In the genomic region with DNA sequence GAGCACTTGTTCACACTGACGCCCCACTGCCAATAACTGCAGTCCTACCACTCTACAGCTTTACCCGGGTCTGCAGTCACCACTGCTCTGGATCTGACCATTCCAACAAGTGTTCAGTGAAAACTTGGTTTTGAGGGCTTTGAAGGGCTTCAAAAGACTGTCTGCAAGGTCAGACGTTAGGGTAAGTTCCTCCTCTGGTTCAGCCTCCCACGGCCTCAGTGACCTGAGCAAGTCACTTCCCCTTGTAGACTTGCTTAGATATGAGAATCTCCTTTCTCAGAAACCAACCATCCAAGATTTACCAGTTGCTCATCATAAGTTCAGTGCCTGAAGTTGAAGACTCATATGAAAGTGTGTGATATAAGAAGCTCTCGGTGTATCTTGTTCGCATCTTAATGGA, we compare ENCODE assay signal across 33 mouse cellular contexts. TPM values are rescaled to one million over a fixed set of nuclear protein-coding genes. Genes with fewer than 3 reads are reported as not detected.
DNase-seq lines count a peak whose midpoint lies in the region; ATAC-seq lines count a peak whose summit lies in the region.
"Had no signal": no experiment of that assay in that cellular context is flagged by ENCODE, and none has a peak within 500 bp of the region (broad histone marks: within the 10 kb centered on the region; RNA-seq: fewer than 3 reads in every experiment).

No protein-coding gene starts in this region.

- no peaks in the 10 kb centered on the region for H3K36me3 ChIP-seq in heart, embryonic 12.5 days
- no peaks in the 10 kb centered on the region for H3K36me3 ChIP-seq in splenic B cell, adult 2 months (ENCODE audit: control insufficient read depth, insufficient read depth, low read length, poor library complexity, severe bottlenecking)
- no peaks in the 10 kb centered on the region for H3K36me3 ChIP-seq in midbrain, embryonic 10.5 days
- H3K36me3 ChIP-seq: embryonic facial prominence, embryonic 13.5 days; forebrain, embryonic 10.5 days; forebrain, embryonic 15.5 days; heart, embryonic 13.5 days; limb, embryonic 10.5 days; limb, embryonic 15.5 days; liver, embryonic 15.5 days; lung, embryonic 15.5 days; neural tube, embryonic 12.5 days had no signal

- no peaks in the 10 kb centered on the region for H3K4me1 ChIP-seq in heart, embryonic 12.5 days (replicated peaks)
- H3K4me1 ChIP-seq in midbrain, embryonic 10.5 days, result no peaks in the 10 kb centered on the region
- H3K4me1 ChIP-seq: embryonic facial prominence, embryonic 13.5 days; forebrain, embryonic 10.5 days; forebrain, embryonic 15.5 days; heart, embryonic 13.5 days; limb, embryonic 10.5 days; limb, embryonic 15.5 days; liver, embryonic 15.5 days; lung, embryonic 15.5 days; neural tube, embryonic 12.5 days had no signal

- no peak overlapping the region for H3K9ac ChIP-seq in heart, embryonic 12.5 days
- H3K9ac ChIP-seq: embryonic facial prominence, embryonic 13.5 days; forebrain, embryonic 15.5 days; heart, embryonic 13.5 days; hindbrain, embryonic 14.5 days; limb, embryonic 15.5 days; liver, embryonic 15.5 days; lung, embryonic 15.5 days; neural tube, embryonic 12.5 days had no signal

- H3K4me2 ChIP-seq in heart, embryonic 12.5 days, result no peak overlapping the region
- H3K4me2 ChIP-seq: embryonic facial prominence, embryonic 13.5 days; forebrain, embryonic 15.5 days; heart, embryonic 13.5 days; hindbrain, embryonic 14.5 days; limb, embryonic 15.5 days; liver, embryonic 15.5 days; lung, embryonic 15.5 days; neural tube, embryonic 12.5 days had no signal

- H3K9me3 ChIP-seq in heart, embryonic 12.5 days (replicated peaks), result no peaks in the 10 kb centered on the region
- no peaks in the 10 kb centered on the region for H3K9me3 ChIP-seq in midbrain, embryonic 10.5 days (replicated peaks)
- H3K9me3 ChIP-seq: embryonic facial prominence, embryonic 13.5 days; forebrain, embryonic 10.5 days; forebrain, embryonic 15.5 days; heart, embryonic 13.5 days; limb, embryonic 10.5 days; limb, embryonic 15.5 days; liver, embryonic 15.5 days; lung, embryonic 15.5 days; neural tube, embryonic 12.5 days had no signal

- no peak for ATAC-seq in heart, embryonic 12.5 days (ENCODE audit: insufficient number of reproducible peaks, low FRiP score)
- ATAC-seq in megakaryocyte progenitor cell, adult 5-6 weeks (replicated peaks; ENCODE audit: poor library complexity), result peak; percentile 48
- ATAC-seq: forebrain, embryonic 15.5 days; intestine, postnatal 0 days; midbrain, embryonic 16.5 days had no signal

- no peak overlapping the region for H3K27ac ChIP-seq in heart, embryonic 12.5 days (ENCODE audit: poor library complexity, severe bottlenecking)
- no peak overlapping the region for H3K27ac ChIP-seq in midbrain, embryonic 10.5 days (replicated peaks)
- H3K27ac ChIP-seq: embryonic facial prominence, embryonic 13.5 days; forebrain, embryonic 10.5 days; forebrain, embryonic 15.5 days; heart, adult 2 months; heart, embryonic 13.5 days; hindbrain, embryonic 14.5 days; limb, embryonic 10.5 days; limb, embryonic 15.5 days; liver, embryonic 15.5 days; lung, embryonic 15.5 days; neural tube, embryonic 12.5 days; stomach, postnatal 0 days had no signal

- 78% methylated on average over 6 of the region's 6 CpGs for WGBS in heart, embryonic 12.5 days
- WGBS in midbrain, embryonic 10.5 days, result 92% methylated on average over 6 of the region's 6 CpGs

- no peak overlapping the region for H3K4me3 ChIP-seq in heart, embryonic 12.5 days
- H3K4me3 ChIP-seq in midbrain, embryonic 10.5 days, result no peak overlapping the region
- H3K4me3 ChIP-seq: embryonic facial prominence, embryonic 13.5 days; forebrain, embryonic 10.5 days; forebrain, embryonic 15.5 days; heart, adult 2 months; heart, embryonic 13.5 days; limb, embryonic 10.5 days; limb, embryonic 15.5 days; liver, embryonic 15.5 days; lung, embryonic 15.5 days; myocyte; neural tube, embryonic 12.5 days had no signal

- peak; percentile 88 for DNase-seq in heart, adult 11 months
- DNase-seq in spleen, postnatal 36 days (ENCODE audit: low spot score in 2 of 2), result peak; percentile 63 to 69
- no peak for DNase-seq in spleen, adult 12 weeks (ENCODE audit: low spot score)
- DNase-seq in splenic B cell, adult 2 months (ENCODE audit: low read depth, low spot score), result peak; percentile 58
- DNase-seq in midbrain, embryonic 10.5 days (ENCODE audit: low spot score), result no peak
- no peak for DNase-seq in left cerebral cortex, postnatal 4 days
- DNase-seq: adrenal gland, postnatal 25 days; cerebellum, adult 2 months; cerebellum, postnatal 14 days; gastrocnemius, postnatal 25 days; heart, postnatal 10 days; kidney, adult 9 months; kidney, postnatal 10 days; layer of hippocampus, postnatal 36 days; thymus, adult 18-20 months; thymus, postnatal 25 days had no signal

- no peaks in the 10 kb centered on the region for H3K27me3 ChIP-seq in heart, embryonic 12.5 days (replicated peaks)
- no peaks in the 10 kb centered on the region; the same call in 1 of the 2 replicates for H3K27me3 ChIP-seq in splenic B cell, adult 2 months (ENCODE audit: control insufficient read depth, insufficient read depth, low read length, poor library complexity, severe bottlenecking)
- no peaks in the 10 kb centered on the region for H3K27me3 ChIP-seq in midbrain, embryonic 10.5 days (ENCODE audit: low read depth, poor library complexity, severe bottlenecking)
- H3K27me3 ChIP-seq: embryonic facial prominence, embryonic 13.5 days; forebrain, embryonic 15.5 days; heart, embryonic 13.5 days; limb, embryonic 15.5 days; liver, embryonic 15.5 days; lung, embryonic 15.5 days; neural tube, embryonic 12.5 days had no signal

- intact Hi-C loops in left cerebral cortex, postnatal 4 days (cut with DNase I), result no loop called here

RNA-seq across cellular contexts. Expression of a gene that starts 8.1 kb away (rescaled TPM):
- 0.61 and 0.85 TPM in 2 replicates for polyA plus RNA-seq in heart, embryonic 12.5 days (2016; fragmentation: Nextera tagmentation; extraction: Ambion mirVana)
- total RNA-seq in megakaryocyte progenitor cell, adult 5-6 weeks (2015), result 51.8 and 65.6 TPM in 2 replicates
- 80.4 and 95.9 TPM in 2 replicates for total RNA-seq in megakaryocyte progenitor cell, adult 5-6 weeks (2017)
- polyA plus RNA-seq in midbrain, embryonic 10.5 days (2016; fragmentation: Nextera tagmentation; extraction: Ambion mirVana), result 0.47 and 1.3 TPM in 2 replicates
- total RNA-seq in left cerebral cortex, postnatal 4 days (2021), result 1 to 10 TPM; 1.9 to 2.1 TPM
- polyA plus RNA-seq: myocyte had no signal

RNA-seq across cellular contexts. Expression of a gene that starts 48.1 kb away (rescaled TPM):
- polyA plus RNA-seq in heart, embryonic 12.5 days (2016; fragmentation: Nextera tagmentation; extraction: Ambion mirVana), result 0.65 and 0.97 TPM in 2 replicates
- 0.12 and 0.39 TPM in 2 replicates for total RNA-seq in megakaryocyte progenitor cell, adult 5-6 weeks (2015)
- 0.17 TPM in 1 of 2 replicates, not detected in the other for total RNA-seq in megakaryocyte progenitor cell, adult 5-6 weeks (2017)
- polyA plus RNA-seq in midbrain, embryonic 10.5 days (2016; fragmentation: Nextera tagmentation; extraction: Ambion mirVana), result 21.9 and 45.3 TPM in 2 replicates
- total RNA-seq in left cerebral cortex, postnatal 4 days (2021), result 100 to 1,000 TPM; 292 to 311 TPM

Comparison
In these comparisons a context has a peak if more than half of its experiments do, and no peak if none do; other contexts are left out.
1. DNase-seq: peak in heart, adult 11 months (single experiment), spleen, postnatal 36 days (2 of 2) and splenic B cell, adult 2 months (single experiment); none in spleen, adult 12 weeks (single experiment), midbrain, embryonic 10.5 days (single experiment) and left cerebral cortex, postnatal 4 days (single experiment).
2. RNA of a gene that starts 8.1 kb away (total RNA-seq): 51.8 to 95.9 TPM in megakaryocyte progenitor cell, adult 5-6 weeks; 1.9 to 2.1 TPM in left cerebral cortex, postnatal 4 days; every median in the first group is over 10 times any median in the second.
3. RNA of a gene that starts 48.1 kb away (total RNA-seq): 292 to 311 TPM in left cerebral cortex, postnatal 4 days; 0.12 to 0.39 TPM in megakaryocyte progenitor cell, adult 5-6 weeks; every median in the first group is over 100 times any median in the second.